Mouse (Mus musculus) urinary bladder, adult 2 months (tissue): ENCODE data around the gene Zfp787. TPM values are rescaled to one million over a fixed set of nuclear protein-coding genes. Genes with fewer than 3 reads are reported as not detected.
"Not testable (repeated sequence)": the region's sequence is repeated elsewhere in the genome, so short reads cannot be mapped to it uniquely, and the experiment has no call there.

Experiments used
- DNase-seq: peaks from one replicate; pipeline ENCODE4 v3.0.0; 2022; ENCODE audit warnings: low spot score
- polyA plus RNA-seq: library from polyadenylated mRNA; depleted of rRNA; stranded (reverse); fragments of >200 nt; gene quantifications from 2 replicates; pipeline ENCODE4 v1.2.3, GENCODE M21; 2012; rRNA removed

Zfp787 gene
- 33.4 and 38.5 TPM in 2 replicates for polyA plus RNA-seq

DNA sequence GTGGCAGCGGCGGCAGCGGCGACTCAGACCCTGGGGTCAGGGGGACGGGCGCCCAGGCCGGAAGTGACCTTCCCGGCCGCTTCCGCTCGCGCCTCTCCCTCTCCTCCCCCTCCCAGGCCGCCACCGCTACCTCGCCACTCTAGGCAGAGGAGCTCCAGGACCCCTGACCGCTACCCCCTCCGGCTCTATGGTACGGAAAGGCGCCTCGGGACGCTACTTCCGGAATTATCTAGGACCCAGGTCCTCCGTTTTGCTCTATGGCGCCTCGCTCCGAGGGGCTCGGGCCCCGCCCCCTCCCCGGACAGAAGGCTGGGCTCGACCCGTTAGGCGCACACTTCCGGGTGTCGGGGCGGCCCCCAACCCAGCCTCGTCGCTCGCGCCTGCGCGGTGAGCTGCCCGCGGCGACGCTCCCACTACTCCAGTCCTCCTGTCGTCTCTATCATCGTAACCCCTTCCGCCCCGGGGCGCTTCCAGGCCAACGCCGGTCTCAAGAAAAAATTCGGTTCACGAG lies at the start of gene Zfp787:
TSS of gene Zfp787 (minus strand) at position 97 of the 511 bp plus-strand sequence.
- peak; percentile 94 for DNase-seq

GRCm38 (mm10) chr7:6204200-6204599 lies 48.4 kb upstream of the Zfp787 start:
- DNase-seq = no peak

DNA sequence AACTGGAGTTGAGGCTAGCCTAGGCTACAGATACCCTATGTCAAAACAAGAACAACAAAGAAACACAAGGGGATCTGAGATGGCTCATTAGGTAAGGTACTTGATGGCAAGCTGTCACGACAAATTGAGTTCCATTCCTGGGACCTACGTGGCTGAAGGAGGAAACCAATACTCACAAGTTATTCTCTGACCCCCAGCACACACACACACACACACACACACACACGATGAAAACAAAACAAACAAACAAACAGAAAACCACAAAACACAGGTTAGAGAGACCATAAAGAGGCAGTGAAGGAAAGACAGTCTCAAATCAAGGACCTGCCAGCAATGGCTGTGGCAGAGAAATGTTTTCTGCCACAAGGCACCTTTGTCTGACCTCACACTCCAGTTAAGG lies 41.0 kb upstream of the Zfp787 start, which contains the start of gene Galp:
TSS of gene Galp (plus strand) at position 301 of the 400 bp plus-strand sequence.
- no peak for DNase-seq

GRCm38 (mm10) chr7:6195777-6196176 lies 40.0 kb upstream of the Zfp787 start:
- DNase-seq = no peak

DNA sequence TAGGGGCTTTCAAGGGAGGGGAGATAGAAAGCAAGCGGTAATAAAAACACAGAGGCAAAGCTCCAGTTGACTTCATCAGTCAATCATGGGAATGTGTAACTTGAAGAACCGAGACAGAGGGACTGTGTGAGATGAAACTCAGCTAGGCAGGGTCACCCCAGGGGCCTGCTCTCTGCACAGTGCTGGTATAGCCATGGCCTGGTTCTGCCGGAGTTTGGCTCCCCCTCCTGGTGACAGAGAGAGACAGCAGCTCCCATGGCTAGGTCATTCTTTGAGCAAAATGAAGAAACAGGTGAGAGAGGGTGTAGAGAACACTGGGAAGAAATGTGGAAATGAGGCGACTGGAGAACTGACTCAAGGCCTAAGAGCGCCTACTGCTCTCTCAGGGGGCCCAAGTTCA lies 38.3 kb upstream of the Zfp787 start:
- DNase-seq = no peak

GRCm38 (mm10) chr7:6191376-6191775 lies 35.6 kb upstream of the Zfp787 start:
- peak; percentile 51 for DNase-seq

DNA sequence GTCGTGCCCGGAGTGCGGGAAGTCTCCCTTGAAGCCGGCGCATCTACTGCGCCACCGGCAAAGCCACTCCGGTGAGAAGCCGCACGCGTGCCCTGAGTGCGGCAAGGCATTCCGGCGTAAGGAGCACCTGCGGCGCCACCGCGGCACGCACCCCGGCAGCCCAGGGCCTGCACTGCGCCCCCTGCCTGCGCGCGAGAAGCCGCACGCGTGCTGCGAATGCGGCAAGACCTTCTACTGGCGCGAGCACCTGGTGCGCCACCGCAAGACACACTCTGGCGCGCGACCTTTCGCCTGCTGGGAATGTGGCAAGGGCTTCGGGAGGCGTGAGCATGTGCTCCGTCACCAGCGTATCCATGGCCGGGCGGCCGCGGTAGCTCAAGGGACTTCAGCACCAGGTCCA lies 33.7 kb upstream of the Zfp787 start:
- DNase-seq = no peak

DNA sequence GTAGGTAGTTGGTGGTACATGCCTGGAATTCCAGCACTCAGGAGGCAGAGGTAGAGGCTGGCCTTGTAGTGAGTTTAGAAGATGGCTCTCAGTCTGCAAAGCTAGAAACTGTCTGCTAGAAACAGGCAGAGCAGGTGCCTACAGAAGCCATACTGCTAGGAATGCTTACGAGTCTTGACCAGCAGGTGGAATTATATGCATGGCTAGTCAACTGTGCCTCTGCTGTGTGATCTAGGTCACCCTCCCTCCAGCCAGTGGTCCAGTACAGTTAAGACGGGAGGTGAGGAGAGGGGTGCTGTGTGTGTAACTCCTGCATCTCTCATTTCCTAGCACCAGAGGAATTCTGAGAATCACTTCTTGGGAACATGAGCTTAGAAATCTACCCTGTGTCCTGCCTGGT lies 31.0 kb upstream of the Zfp787 start:
- DNase-seq = no peak

DNA sequence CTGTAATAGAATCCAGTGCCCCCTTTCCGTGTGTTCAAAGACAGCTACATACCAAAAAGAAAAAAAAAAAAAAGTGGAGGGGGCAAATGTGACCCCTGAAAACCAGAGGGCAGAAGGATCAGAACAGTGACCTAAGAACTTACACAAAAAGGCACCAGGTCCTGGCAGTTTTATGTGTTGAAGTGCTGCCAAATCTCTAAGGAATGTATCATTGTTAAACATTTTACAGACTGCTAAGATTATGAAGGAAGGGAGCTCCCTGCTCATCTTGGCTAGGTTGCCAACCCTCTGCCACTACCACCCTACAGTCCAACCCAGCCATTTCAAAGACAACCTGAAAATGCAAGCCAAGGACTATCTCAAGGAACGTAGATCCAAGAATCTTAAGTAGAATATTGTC lies 30.4 kb upstream of the Zfp787 start:
- DNase-seq = no peak

DNA sequence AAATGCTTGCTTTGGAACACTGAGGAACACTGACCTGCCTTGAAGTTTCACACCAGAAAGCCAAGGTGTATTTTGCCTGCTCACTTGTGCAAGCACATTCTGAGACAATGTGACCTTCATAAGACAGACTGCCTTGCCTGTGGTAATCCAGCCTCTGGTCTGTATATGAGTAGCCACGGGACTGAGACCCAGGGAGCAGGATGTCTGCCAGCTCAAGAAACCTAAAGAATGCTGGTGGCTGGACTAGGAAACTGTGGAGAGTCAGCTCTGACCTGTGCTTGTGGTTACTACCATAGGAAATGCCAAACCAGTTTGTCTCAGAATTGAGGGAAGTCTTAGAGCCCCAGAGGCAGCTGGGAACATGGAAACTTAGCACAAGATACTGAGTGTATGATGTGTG lies 29.6 kb upstream of the Zfp787 start:
- DNase-seq = no peak

GRCm38 (mm10) chr7:6184521-6184920 lies 28.7 kb upstream of the Zfp787 start:
- DNase-seq = no peak

DNA sequence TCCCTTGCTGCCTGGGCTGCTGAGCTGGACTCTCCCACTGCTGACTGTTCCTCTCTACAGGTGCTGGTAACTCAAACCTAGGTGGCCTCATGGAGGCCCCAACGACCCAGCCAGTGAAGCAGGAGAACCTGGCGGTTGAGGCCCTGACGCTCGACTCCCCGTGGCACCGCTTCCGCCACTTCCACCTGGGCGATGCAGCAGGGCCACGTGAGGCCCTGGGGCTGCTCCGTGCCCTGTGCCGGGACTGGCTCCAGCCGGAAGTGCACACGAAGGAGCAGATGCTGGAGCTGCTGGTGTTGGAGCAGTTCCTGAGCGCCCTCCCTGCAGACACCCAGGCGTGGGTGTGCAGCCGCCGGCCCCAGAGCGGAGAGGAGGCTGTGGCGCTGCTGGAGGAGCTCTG lies 28.0 kb upstream of the Zfp787 start:
- DNase-seq = no peak

- no peak for DNase-seq
Observed at GRCm38 (mm10) chr7:6182882-6183281, 27.1 kb upstream of the Zfp787 start.

GRCm38 (mm10) chr7:6179013-6179412 lies 23.2 kb upstream of the Zfp787 start:
- DNase-seq = no peak

GRCm38 (mm10) chr7:6174365-6174987 lies 18.7 kb upstream of the Zfp787 start:
- not testable (repeated sequence) for DNase-seq

DNA sequence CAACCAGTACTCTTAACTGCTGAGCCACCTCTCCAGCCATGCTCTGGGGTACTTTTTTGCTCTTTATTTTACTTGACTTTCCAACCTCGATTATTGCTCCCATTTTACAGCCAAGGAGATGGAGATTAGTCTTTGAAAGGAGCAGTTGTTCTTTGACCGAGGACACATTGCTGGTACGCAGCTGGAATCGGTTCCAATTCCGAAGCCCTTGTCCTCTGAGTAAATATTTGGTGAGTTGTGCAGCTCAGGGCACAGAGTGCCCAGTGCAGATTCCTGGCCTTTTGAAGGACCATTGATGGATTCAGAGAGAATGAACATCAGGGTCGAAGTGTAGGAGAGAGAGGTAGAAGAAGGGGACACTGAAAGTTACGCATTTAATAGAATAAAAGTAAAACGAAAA lies 18.1 kb upstream of the Zfp787 start:
- DNase-seq = no peak

- no peak for DNase-seq
Observed at GRCm38 (mm10) chr7:6172674-6173244, 17.0 kb upstream of the Zfp787 start.

DNA sequence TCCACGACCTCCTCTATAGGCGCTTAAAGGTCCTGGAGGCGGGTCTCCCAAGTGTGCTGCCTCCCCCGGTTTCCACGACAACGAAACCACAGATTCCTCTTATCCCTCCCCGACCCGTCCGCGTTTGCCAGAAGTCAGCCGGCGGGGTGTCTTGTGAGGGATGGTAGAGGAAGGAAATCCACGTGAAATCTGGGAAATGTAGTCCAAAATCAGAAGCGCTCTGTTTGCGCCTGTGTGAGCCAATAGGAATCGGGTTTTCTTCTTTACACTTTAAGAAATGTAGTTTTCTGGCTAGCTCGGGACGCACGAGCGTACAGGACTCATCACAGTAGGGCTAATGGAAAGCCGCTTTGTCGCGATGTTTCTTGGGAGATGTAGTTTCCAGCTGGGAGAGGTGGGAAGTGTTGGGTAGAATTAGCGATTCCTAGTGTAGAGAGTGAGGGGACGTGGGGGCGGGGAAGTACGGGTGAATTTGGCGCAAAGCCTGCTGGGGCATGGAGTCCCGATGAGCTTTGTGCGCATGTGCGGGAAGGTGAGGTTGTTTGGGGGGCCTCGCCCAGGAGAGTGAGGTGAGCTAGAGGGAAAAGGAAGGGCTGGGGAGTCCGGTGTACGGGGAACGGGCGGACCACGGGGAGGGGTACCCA lies 16.3 kb upstream of the Zfp787 start, which contains the start of gene Zfp444:
TSS of gene Zfp444 (plus strand) at position 221 of the 644 bp plus-strand sequence.
- DNase-seq = peak; percentile 85

- peak; percentile 44 for DNase-seq
Observed at GRCm38 (mm10) chr7:6171444-6172005, 15.7 kb upstream of the Zfp787 start.

GRCm38 (mm10) chr7:6170871-6171270 lies 15.1 kb upstream of the Zfp787 start:
- no peak for DNase-seq

DNA sequence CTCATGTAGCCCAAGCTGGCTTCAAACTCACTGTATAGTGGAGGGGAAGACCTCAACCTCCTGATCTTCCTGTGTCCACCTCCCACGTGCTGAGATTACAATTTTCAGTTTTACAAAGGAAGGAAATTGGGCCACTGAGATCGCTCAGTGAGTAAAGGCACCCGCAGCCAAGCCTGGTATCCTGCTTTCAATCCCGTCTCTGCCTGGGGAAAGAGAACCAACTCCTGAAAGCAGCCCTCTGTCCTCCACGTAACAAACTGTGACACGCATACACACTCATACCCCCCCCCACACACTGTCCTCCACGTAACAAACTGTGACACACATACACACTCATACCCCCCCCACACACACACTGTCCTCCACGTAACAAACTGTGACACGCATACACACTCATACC lies 14.6 kb upstream of the Zfp787 start:
- no peak for DNase-seq

- DNase-seq = no peak
Observed at GRCm38 (mm10) chr7:6169403-6169802, 13.6 kb upstream of the Zfp787 start.

DNA sequence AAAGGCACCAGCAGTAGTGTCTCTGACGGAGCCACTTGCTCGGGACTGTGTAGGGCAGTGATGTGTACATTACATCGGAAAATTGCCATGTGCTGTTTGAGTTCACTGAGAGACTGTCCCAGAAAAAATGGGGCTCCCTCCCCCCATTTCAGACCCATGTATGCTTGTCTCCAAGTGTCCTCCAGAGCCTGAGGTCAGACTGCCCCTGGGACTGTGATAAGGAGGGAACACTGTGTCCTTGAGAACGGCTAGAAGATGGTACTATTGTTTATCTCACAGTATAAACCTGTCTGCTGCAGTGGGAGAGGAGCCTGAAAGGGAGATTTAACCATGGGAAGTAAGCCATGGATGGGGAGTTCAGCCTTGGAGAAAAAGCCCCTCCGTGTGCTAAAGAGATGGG lies 8.9 kb upstream of the Zfp787 start:
- DNase-seq = no peak
